Mouse (Mus musculus) liver, embryonic 12.5 days (tissue): ENCODE data around the gene Dvl2. TPM values are rescaled to one million over a fixed set of nuclear protein-coding genes. Genes with fewer than 3 reads are reported as not detected.

Source experiments
- microRNA counts: library from miRNA; unstranded; fragments of <30 nt; microRNA quantifications from one replicate; lab custom pipeline; 2017
- microRNA-seq: library from miRNA; unstranded; fragments of <30 nt; microRNA quantifications from one replicate; pipeline ENCODE4, GENCODE M21; 2017
- polyA plus RNA-seq: library from polyadenylated mRNA; unstranded; fragments of >200 nt; fragmentation: Nextera tagmentation; extraction: Ambion mirVana; gene quantifications from 2 replicates; pipeline ENCODE4 v1.2.1, GENCODE M21; 2016

Gene Dvl2
- polyA plus RNA-seq, 1 experiment from 2014 or later = 13.4 TPM

MicroRNAs within 50 kb of the gene (microRNA counts, 519-probe panel; counts per million panel counts)
- microRNA mmu-miR-324-3p (lab: Ali Mortazavi, UCI) = 582 counts per million, percentile 70 among the panel's probes with 10 or more counts
- microRNA mmu-miR-324-5p (lab: Ali Mortazavi, UCI) = 582 counts per million, percentile 70 among the panel's probes with 10 or more counts

Small RNA genes within 50 kb of the gene (microRNA-seq; reads per million reads assigned to microRNA genes)
- gene Gm44349 (1.1 reads per million), gene Mir324 (2,716 reads per million, percentile 83 among the genes with 10 or more reads in this experiment)

Other genes starting within 250 kb of the Dvl2 start
- gene Polr2a, start 242.0 kb upstream of the Dvl2 start, polyA plus RNA-seq = 17.4 and 20.2 TPM in 2 replicates
- not detected in 2 replicates for gene Slc35g3, start 238.6 kb upstream of the Dvl2 start, polyA plus RNA-seq
- gene Zbtb4, start 234.7 kb upstream of the Dvl2 start, polyA plus RNA-seq = 0.43 and 0.70 TPM in 2 replicates
- gene Chrnb1, start 204.7 kb upstream of the Dvl2 start, polyA plus RNA-seq = 0.63 and 0.64 TPM in 2 replicates
- 0.45 and 0.48 TPM in 2 replicates for gene Fgf11, start 198.7 kb upstream of the Dvl2 start, polyA plus RNA-seq
- 0.59 and 0.72 TPM in 2 replicates for gene Tmem102, start 195.0 kb upstream of the Dvl2 start, polyA plus RNA-seq
- gene Gm39566, start 185.3 kb upstream of the Dvl2 start, polyA plus RNA-seq = not detected in 2 replicates
- not detected in 2 replicates for gene Spem2, start 182.1 kb upstream of the Dvl2 start, polyA plus RNA-seq
- not detected in 2 replicates for gene Spem1, start 178.4 kb upstream of the Dvl2 start, polyA plus RNA-seq
- gene Nlgn2, start 162.8 kb upstream of the Dvl2 start, polyA plus RNA-seq = 1.3 and 1.4 TPM in 2 replicates
- 330 and 338 TPM in 2 replicates for gene Tmem256, start 162.1 kb upstream of the Dvl2 start, polyA plus RNA-seq
- gene Plscr3, start 154.2 kb upstream of the Dvl2 start, polyA plus RNA-seq = 37.0 and 37.7 TPM in 2 replicates
- gene Tnk1, start 141.9 kb upstream of the Dvl2 start, polyA plus RNA-seq = 1.2 and 1.4 TPM in 2 replicates
- not detected in 2 replicates for gene Tmem95, start 122.6 kb upstream of the Dvl2 start, polyA plus RNA-seq
- gene Kctd11, start 119.2 kb upstream of the Dvl2 start, polyA plus RNA-seq = 1.3 TPM in 2 replicates
- 7.6 and 8.1 TPM in 2 replicates for gene Acap1, start 105.1 kb upstream of the Dvl2 start, polyA plus RNA-seq
- 2.3 TPM in 2 replicates for gene 2810408A11Rik, start 99.6 kb upstream of the Dvl2 start, polyA plus RNA-seq
- gene Neurl4, start 99.5 kb upstream of the Dvl2 start, polyA plus RNA-seq = 4.5 and 5.7 TPM in 2 replicates
- gene Gps2, start 86.7 kb upstream of the Dvl2 start, polyA plus RNA-seq = 125 TPM in 2 replicates
- gene Eif5a, start 78.6 kb upstream of the Dvl2 start, polyA plus RNA-seq = 2,199 and 2,266 TPM in 2 replicates
- gene Ybx2, start 64.8 kb upstream of the Dvl2 start, polyA plus RNA-seq = 0.20 and 0.25 TPM in 2 replicates
- gene Slc2a4, start 52.4 kb upstream of the Dvl2 start, polyA plus RNA-seq = 14.9 and 17.0 TPM in 2 replicates
- 2.8 and 3.3 TPM in 2 replicates for gene Cldn7, start 35.8 kb upstream of the Dvl2 start, polyA plus RNA-seq
- gene Ctdnep1, start 19.4 kb upstream of the Dvl2 start, polyA plus RNA-seq = 14.0 and 15.2 TPM in 2 replicates
- 88.1 and 91.8 TPM in 2 replicates for gene Elp5, start 18.1 kb upstream of the Dvl2 start, polyA plus RNA-seq
- gene Gabarap, start 9.5 kb upstream of the Dvl2 start, polyA plus RNA-seq = 260 and 270 TPM in 2 replicates
- 39.5 and 40.9 TPM in 2 replicates for gene Phf23, start 4.8 kb upstream of the Dvl2 start, polyA plus RNA-seq
- 89.9 and 91.3 TPM in 2 replicates for gene Acadvl, start 14.8 kb downstream of the Dvl2 start, polyA plus RNA-seq
- 2.3 and 2.7 TPM in 2 replicates for gene Dlg4, start 16.3 kb downstream of the Dvl2 start, polyA plus RNA-seq
- gene Asgr1, start 53.5 kb downstream of the Dvl2 start, polyA plus RNA-seq = 0.51 and 0.63 TPM in 2 replicates
- gene Asgr2, start 92.0 kb downstream of the Dvl2 start, polyA plus RNA-seq = 4.3 and 4.8 TPM in 2 replicates
- gene Mgl2, start 129.7 kb downstream of the Dvl2 start, polyA plus RNA-seq = 0.72 and 0.80 TPM in 2 replicates
- 0.33 TPM in 1 of 2 replicates, not detected in the other for gene Clec10a, start 155.6 kb downstream of the Dvl2 start, polyA plus RNA-seq
- gene Slc16a11, start 212.2 kb downstream of the Dvl2 start, polyA plus RNA-seq = 1.5 and 1.8 TPM in 2 replicates
- gene Slc16a13, start 220.5 kb downstream of the Dvl2 start, polyA plus RNA-seq = 6.1 and 8.5 TPM in 2 replicates
- gene Bcl6b, start 229.2 kb downstream of the Dvl2 start, polyA plus RNA-seq = 2.8 and 3.8 TPM in 2 replicates
- 97.4 and 104 TPM in 2 replicates for gene 0610010K14Rik, start 237.3 kb downstream of the Dvl2 start, polyA plus RNA-seq
- 6.2 and 7.8 TPM in 2 replicates for gene Gm21988, start 239.2 kb downstream of the Dvl2 start, polyA plus RNA-seq
- 159 and 173 TPM in 2 replicates for gene Rnasek, start 239.2 kb downstream of the Dvl2 start, polyA plus RNA-seq